Mouse (Mus musculus): ENCODE results near the gene Amotl2. TPM values are rescaled to one million over a fixed set of nuclear protein-coding genes. Genes with fewer than 3 reads are reported as not detected.
A peak's percentile ranks its signal among the peaks of the same experiment; 100 is the strongest.
"Not testable (repeated sequence)": the region's sequence is repeated elsewhere in the genome, so short reads cannot be mapped to it uniquely, and the experiment has no call there.

The Amotl2 gene
- polyA plus RNA-seq, 1 experiment from 2014 or later = 40.9 TPM

GRCm38 (mm10) chr9:102763520-102763919, 47.0 kb downstream of the Amotl2 start:
- ATAC-seq (ENCODE audit: low FRiP score, low TSS enrichment) = no peak
- Histone ChIP-seq H3K27ac (ENCODE audit: low read length) (peak overlapping the region; percentile 84), H3K4me2 (replicated peaks; ENCODE audit: low read depth, low read length) (no peak overlapping the region), H3K9me3 (ENCODE audit: low read length) (no peaks in the 10 kb centered on the region), H3K4me1 (ENCODE audit: insufficient read depth, low read length) (peaks cover 44% of the 10 kb centered on the region), H3K9ac (replicated peaks; ENCODE audit: low read length) (no peak overlapping the region), H3K36me3 (ENCODE audit: insufficient read depth, low read length) (no peaks in the 10 kb centered on the region), H3K27me3 (ENCODE audit: insufficient read depth, low read length) (no peaks in the 10 kb centered on the region), H3K4me3 (ENCODE audit: low read length) (no peak overlapping the region)
- WGBS = 62% methylated on average over 8 of the region's 8 CpGs

- H3K27me3 ChIP-seq (ENCODE audit: insufficient read depth, low read length); H3K27ac ChIP-seq (ENCODE audit: low read length); H3K9ac ChIP-seq (replicated peaks; ENCODE audit: low read length); H3K9me3 ChIP-seq (ENCODE audit: low read length); ATAC-seq (ENCODE audit: low FRiP score, low TSS enrichment); H3K4me3 ChIP-seq (ENCODE audit: low read length); H3K36me3 ChIP-seq (ENCODE audit: insufficient read depth, low read length); H3K4me2 ChIP-seq (replicated peaks; ENCODE audit: low read depth, low read length): not testable (repeated sequence)
- H3K4me1 ChIP-seq (ENCODE audit: insufficient read depth, low read length) = peaks cover 38% of the 10 kb centered on the region
- WGBS = 81% methylated on average over 2 of the region's 2 CpGs
These were observed 48.1 kb downstream of the Amotl2 start for GRCm38 (mm10) chr9:102764540-102764939.

GRCm38 (mm10) chr9:102766741-102767140, 50.3 kb downstream of the Amotl2 start:
- peak; percentile 43 for ATAC-seq (ENCODE audit: low FRiP score, low TSS enrichment)
- Histone ChIP-seq H3K36me3 (ENCODE audit: insufficient read depth, low read length) (no peaks in the 10 kb centered on the region), H3K27me3 (ENCODE audit: insufficient read depth, low read length) (no peaks in the 10 kb centered on the region), H3K4me1 (ENCODE audit: insufficient read depth, low read length) (peaks cover 40% of the 10 kb centered on the region), H3K9me3 (ENCODE audit: low read length) (no peaks in the 10 kb centered on the region), H3K4me2 (replicated peaks; ENCODE audit: low read depth, low read length) (no peak overlapping the region), H3K9ac (replicated peaks; ENCODE audit: low read length) (no peak overlapping the region), H3K27ac (ENCODE audit: low read length) (peak overlapping the region; percentile 75), H3K4me3 (ENCODE audit: low read length) (no peak overlapping the region)
- WGBS = 57% methylated on average over 3 of the region's 3 CpGs

- Histone ChIP-seq H3K27ac (ENCODE audit: low read length) (peak overlapping the region; percentile 7; the same call in 1 of the 2 replicates), H3K4me1 (ENCODE audit: insufficient read depth, low read length) (peaks cover 19% of the 10 kb centered on the region), H3K27me3 (ENCODE audit: insufficient read depth, low read length) (no peaks in the 10 kb centered on the region), H3K36me3 (ENCODE audit: insufficient read depth, low read length) (no peaks in the 10 kb centered on the region), H3K9ac (replicated peaks; ENCODE audit: low read length) (no peak overlapping the region), H3K4me2 (replicated peaks; ENCODE audit: low read depth, low read length) (no peak overlapping the region), H3K4me3 (ENCODE audit: low read length) (no peak overlapping the region), H3K9me3 (ENCODE audit: low read length) (no peaks in the 10 kb centered on the region)
- ATAC-seq (ENCODE audit: low FRiP score, low TSS enrichment) = 0 out of 2 replicates have a peak, but pooled peaks have one; percentile 31
- WGBS = 51% methylated on average over 3 of the region's 3 CpGs
These were observed 52.8 kb downstream of the Amotl2 start for GRCm38 (mm10) chr9:102769257-102769656.

- Histone ChIP-seq H3K4me1 (ENCODE audit: insufficient read depth, low read length) (peaks cover 19% of the 10 kb centered on the region), H3K4me2 (replicated peaks; ENCODE audit: low read depth, low read length) (no peak overlapping the region), H3K27me3 (ENCODE audit: insufficient read depth, low read length) (no peaks in the 10 kb centered on the region), H3K9ac (replicated peaks; ENCODE audit: low read length) (no peak overlapping the region), H3K4me3 (ENCODE audit: low read length) (no peak overlapping the region), H3K9me3 (ENCODE audit: low read length) (no peaks in the 10 kb centered on the region), H3K27ac (ENCODE audit: low read length) (no peak overlapping the region), H3K36me3 (ENCODE audit: insufficient read depth, low read length) (no peaks in the 10 kb centered on the region)
- 82% methylated on average over 16 of the region's 16 CpGs for WGBS
- ATAC-seq (ENCODE audit: low FRiP score, low TSS enrichment) = no peak
These were observed 53.7 kb downstream of the Amotl2 start for GRCm38 (mm10) chr9:102770190-102770589.

- no peak overlapping the region for H3K27ac ChIP-seq (ENCODE audit: low read length)
- H3K9me3 ChIP-seq (ENCODE audit: low read length) = no peaks in the 10 kb centered on the region
- H3K9ac ChIP-seq (replicated peaks; ENCODE audit: low read length) = peak overlapping the region; percentile 36
- no peak for ATAC-seq (ENCODE audit: low FRiP score, low TSS enrichment)
- no peaks in the 10 kb centered on the region for H3K36me3 ChIP-seq (ENCODE audit: insufficient read depth, low read length)
- WGBS = 32% methylated on average over 21 of the region's 21 CpGs
- H3K4me2 ChIP-seq (replicated peaks; ENCODE audit: low read depth, low read length) = peak overlapping the region; percentile 35
- no peak overlapping the region; the same call in 1 of the 2 replicates for H3K4me3 ChIP-seq (ENCODE audit: low read length)
- peaks cover 19% of the 10 kb centered on the region for H3K4me1 ChIP-seq (ENCODE audit: insufficient read depth, low read length)
- no peaks in the 10 kb centered on the region for H3K27me3 ChIP-seq (ENCODE audit: insufficient read depth, low read length)
These were observed 54.9 kb downstream of the Amotl2 start for GRCm38 (mm10) chr9:102771308-102771895.

GRCm38 (mm10) chr9:102777631-102778591, 61.4 kb downstream of the Amotl2 start:
- no peaks in the 10 kb centered on the region for H3K36me3 ChIP-seq (ENCODE audit: insufficient read depth, low read length)
- H3K9me3 ChIP-seq (ENCODE audit: low read length) = no peaks in the 10 kb centered on the region
- 35% methylated on average over 18 of the region's 18 CpGs for WGBS
- H3K4me1 ChIP-seq (ENCODE audit: insufficient read depth, low read length) = peaks cover 38% of the 10 kb centered on the region
- H3K27ac ChIP-seq (ENCODE audit: low read length) = peak overlapping the region; percentile 89
- no peak overlapping the region for H3K4me3 ChIP-seq (ENCODE audit: low read length)
- peak; percentile 57 for ATAC-seq (ENCODE audit: low FRiP score, low TSS enrichment)
- H3K27me3 ChIP-seq (ENCODE audit: insufficient read depth, low read length) = no peaks in the 10 kb centered on the region
- no peak overlapping the region; the same call in 1 of the 2 replicates for H3K9ac ChIP-seq (replicated peaks; ENCODE audit: low read length)
- peak overlapping the region; percentile 2; the same call in 1 of the 2 replicates for H3K4me2 ChIP-seq (replicated peaks; ENCODE audit: low read depth, low read length)

- H3K4me3 ChIP-seq (ENCODE audit: low read length) = no peak overlapping the region
- peaks cover 52% of the 10 kb centered on the region for H3K4me1 ChIP-seq (ENCODE audit: insufficient read depth, low read length)
- no peaks in the 10 kb centered on the region for H3K27me3 ChIP-seq (ENCODE audit: insufficient read depth, low read length)
- peak overlapping the region; percentile 87 for H3K27ac ChIP-seq (ENCODE audit: low read length)
- peak; percentile 94 for ATAC-seq (ENCODE audit: low FRiP score, low TSS enrichment)
- no peaks in the 10 kb centered on the region for H3K36me3 ChIP-seq (ENCODE audit: insufficient read depth, low read length)
- H3K9ac ChIP-seq (replicated peaks; ENCODE audit: low read length) = 0 out of 2 replicates have a peak overlapping the region, but pooled peaks have one; percentile 20
- 3% methylated on average over 15 of the region's 15 CpGs for WGBS
- no peaks in the 10 kb centered on the region for H3K9me3 ChIP-seq (ENCODE audit: low read length)
- H3K4me2 ChIP-seq (replicated peaks; ENCODE audit: low read depth, low read length) = peak overlapping the region; percentile 15; the same call in 1 of the 2 replicates
These were observed 63.0 kb downstream of the Amotl2 start for GRCm38 (mm10) chr9:102779493-102779892.

All from kidney, embryonic 16.5 days (tissue).